Mouse (Mus musculus) cerebellum, adult 9-11 months (tissue): ENCODE data around the gene Gm20696.

Experiments used
- DNase-seq: peaks from one replicate; pipeline ENCODE4 v3.0.0; 2022

The Gm20696 gene

GRCm38 (mm10) chr6:99666318-99667171 lies at the start of gene Gm20696, which contains the start of gene Eif4e3:
TSS of gene Gm20696 (minus strand) at chr6:99666797.
TSS of gene Eif4e3 (minus strand) at chr6:99666771.
- peak; percentile 95 for DNase-seq

DNA sequence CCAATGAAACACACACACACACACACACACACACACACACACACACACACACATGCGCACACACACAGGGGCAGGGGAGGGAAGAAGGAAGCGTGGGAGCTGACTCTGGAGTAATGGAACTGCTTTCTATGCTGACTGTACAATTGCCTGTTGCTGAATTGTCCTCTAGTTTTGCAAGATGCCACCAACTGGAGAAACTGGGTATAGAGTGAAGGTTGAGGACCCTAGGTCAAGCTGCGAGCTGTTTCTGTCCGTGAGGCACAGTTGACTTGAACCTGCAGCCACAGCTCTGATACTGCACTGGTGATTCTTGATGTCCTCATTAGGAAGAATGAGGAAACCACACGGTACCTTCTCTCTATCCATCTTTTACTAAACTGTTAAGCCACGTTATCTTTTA lies 49.3 kb upstream of the Gm20696 start:
- no peak for DNase-seq

DNA sequence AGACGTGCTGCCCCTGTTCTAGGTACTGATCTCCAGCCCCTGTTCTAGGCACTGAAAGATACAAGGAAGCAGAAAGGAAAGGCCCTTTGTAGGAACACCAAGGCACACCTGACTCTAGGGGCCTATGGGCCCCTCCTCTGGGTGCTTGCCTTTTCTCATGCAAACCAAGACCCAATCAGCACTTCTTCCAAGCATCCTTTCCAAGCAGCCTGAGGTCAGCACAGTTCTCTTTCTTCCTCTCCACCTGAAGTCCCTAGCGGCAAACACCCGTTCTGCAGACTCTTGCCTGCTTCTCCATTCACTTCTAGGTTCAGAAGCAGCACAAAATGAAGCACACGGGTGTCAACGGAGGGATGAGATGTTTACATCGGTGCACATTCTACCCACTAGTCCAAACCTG lies 48.6 kb upstream of the Gm20696 start:
- DNase-seq: no peak

DNA sequence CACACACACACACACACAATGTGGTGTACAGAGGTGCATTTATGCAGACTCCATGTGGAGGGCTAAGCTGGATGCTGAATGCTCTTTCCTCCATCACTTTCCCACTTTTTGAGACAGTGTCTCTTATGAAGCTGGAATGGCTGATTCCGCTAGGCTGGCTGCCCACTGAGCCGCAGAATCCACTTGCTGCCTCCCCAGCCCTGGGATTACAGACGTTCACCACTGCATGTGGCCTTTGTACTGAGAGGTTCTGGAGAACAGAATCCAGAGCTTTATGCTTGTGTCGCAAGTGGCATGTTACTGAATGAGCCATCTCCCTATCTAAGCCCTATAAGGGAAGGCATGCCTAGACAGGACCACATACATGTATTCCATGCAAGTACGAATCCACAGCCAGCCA lies 46.7 kb upstream of the Gm20696 start:
- no peak for DNase-seq

DNA sequence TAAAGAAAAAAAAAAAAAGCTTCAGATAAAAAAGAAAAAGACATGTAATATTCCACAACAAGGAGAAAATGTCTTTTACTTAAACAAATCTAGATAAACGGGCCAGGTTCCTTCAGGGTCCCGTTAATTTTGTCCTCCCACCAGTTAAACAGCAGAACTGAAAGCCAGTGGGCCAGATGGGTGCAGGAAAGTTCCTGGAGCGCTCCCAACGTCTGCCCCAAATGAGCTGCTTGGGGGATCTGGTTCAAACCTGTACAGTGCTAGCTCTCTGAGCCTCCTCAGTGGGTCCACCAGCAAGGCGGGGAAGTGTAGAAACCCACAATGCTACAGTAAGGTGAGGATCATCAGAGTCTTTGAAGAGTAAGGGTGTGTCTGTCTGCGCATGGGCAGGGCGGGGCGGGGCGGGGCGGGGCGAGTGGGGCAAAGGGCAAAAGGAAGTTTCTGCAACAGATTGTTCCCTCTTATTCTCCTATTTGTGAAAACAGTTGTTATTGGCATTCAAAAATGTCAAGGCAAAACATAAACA lies 45.0 kb upstream of the Gm20696 start:
- DNase-seq: no peak

DNA sequence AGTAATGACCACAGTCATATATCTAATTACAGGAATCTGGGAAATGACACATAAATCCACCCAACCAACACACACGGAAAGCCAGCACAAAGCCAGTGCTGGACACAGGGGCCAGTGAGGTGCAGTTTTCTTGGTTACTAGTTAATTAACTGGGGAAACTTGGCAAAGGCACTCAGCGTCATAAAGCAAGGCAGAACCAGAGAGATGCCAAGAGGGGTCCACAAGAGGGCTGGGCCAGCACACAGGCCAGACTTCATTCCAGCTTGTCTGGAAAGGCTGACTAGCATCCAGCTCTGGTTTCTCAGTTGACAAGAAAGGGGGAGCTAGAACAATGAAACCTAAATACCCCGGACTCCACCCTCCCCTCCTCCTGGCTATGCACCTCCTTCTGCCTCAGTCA lies 33.9 kb upstream of the Gm20696 start:
- DNase-seq: no peak

GRCm38 (mm10) chr6:99692916-99693841 lies 26.6 kb upstream of the Gm20696 start:
- DNase-seq: peak; percentile 73

GRCm38 (mm10) chr6:99692206-99692915 lies 25.8 kb upstream of the Gm20696 start, which contains the start of gene Gpr27:
TSS of gene Gpr27 (plus strand) at chr6:99692679.
- DNase-seq: peak; percentile 54

GRCm38 (mm10) chr6:99691666-99692205 lies 25.1 kb upstream of the Gm20696 start:
- DNase-seq: no peak

- DNase-seq: no peak
These were observed 21.9 kb upstream of the Gm20696 start for GRCm38 (mm10) chr6:99688513-99688912.

- no peak for DNase-seq
These were observed 18.3 kb upstream of the Gm20696 start for GRCm38 (mm10) chr6:99684899-99685298.

DNA sequence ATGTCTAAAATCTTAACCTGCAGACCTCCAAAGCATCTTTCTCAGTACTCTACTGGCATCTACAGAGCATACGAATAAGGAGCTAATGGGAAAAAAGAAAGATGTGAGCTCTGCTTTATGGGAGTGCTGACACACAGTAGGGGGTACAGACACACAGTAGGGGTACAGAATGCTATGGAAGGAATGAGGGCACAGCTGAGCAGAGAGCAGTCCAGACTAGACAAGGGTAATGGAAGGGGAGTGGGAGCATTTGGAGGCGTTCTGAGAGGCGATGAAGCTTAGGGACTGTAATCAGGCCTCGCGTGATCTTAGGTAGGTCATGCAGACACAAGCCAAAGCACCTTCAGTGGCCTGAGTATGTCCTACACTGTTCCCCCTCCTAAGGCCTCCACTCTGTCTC lies 17.4 kb upstream of the Gm20696 start:
- no peak for DNase-seq

DNA sequence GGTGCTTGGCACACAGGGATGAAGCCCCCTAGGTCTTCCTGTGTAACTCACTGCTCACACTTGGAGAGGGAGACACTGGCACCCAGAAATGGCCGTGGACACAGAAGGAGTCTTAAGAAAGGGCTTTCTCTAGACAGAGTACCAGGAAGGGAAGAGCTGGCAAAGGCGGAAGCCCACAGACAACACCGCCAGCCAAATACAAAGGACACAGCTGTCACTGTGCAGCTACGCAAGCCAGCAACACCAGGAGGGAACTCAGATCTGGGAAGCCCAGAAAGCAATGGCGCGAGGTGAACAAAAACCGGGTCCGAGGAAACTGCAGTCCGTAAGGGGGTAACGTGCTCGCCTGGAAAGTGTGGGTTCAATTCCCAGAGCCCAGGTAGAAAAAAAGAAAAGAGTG lies 11.5 kb upstream of the Gm20696 start:
- no peak for DNase-seq

DNA sequence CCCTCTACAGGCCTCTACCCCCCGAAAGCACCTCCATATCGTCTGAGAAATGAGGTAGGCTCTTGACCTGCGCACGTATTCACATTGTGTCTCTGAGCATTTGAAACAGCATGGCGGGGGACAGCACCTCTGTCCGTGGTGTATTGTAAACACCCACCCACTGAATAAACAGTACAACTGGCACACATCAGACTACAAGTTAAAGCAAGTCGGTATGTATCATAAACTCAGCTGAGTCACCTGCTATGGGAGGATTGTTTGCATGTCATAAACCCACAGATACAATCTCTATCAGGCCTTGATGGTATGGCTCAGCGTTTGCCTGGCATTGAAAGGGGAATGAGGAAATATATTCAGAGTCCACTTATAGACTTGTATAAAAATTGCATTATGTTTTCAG lies 10.7 kb upstream of the Gm20696 start:
- no peak for DNase-seq

DNA sequence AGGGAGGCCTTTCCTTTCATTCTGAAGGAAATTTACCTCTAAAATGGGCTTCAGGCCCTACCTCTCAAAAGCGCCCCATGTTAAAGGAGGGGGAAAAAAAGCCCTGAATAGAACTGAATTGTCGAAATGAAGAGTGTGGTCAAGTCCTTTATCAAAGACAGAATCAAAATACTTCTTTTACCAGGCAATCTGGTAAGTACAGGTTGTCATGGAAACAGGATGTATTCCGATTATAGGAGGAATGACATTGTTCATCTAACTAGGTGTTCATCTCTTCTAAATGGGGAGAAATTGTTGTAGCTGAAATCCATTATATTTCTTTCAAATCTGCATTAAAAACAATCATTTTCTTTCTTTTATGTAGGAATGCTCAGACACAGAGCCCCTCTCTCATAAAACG lies 7.9 kb upstream of the Gm20696 start:
- no peak for DNase-seq

GRCm38 (mm10) chr6:99671768-99672167 lies 5.2 kb upstream of the Gm20696 start:
- DNase-seq: no peak

DNA sequence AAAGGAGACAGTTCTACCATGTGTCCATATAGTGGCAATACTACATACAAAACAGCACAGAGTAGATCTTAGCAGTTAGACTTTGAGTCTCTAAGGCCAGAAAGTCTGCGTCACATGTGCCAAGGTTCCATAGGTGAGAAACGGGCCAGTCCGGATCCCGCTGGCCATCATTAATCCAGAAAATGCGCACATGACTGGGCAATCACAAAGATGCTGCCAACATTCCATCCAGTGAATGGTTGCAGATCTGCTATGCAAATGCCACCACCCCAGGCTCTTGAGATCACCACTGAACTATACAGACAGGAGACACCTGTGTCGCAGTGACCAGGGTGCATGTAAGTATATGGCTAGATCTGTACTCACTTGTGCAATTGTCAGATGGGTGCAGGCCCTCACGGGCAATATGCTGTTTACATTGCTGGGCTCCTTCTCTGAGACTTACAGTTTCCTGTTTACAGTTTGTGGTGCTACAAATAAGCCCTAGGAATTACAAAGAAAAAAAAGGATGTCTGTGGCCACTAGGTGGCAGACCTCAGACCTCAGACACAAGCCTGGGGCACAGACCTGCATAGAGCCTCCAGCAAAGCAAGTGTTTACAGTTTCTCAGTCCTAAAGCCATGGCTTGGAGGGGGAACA lies 4.0 kb upstream of the Gm20696 start:
- peak; percentile 73 for DNase-seq

GRCm38 (mm10) chr6:99669481-99670325 lies 3.1 kb upstream of the Gm20696 start:
- peak; percentile 41 for DNase-seq

GRCm38 (mm10) chr6:99667290-99667689 lies 693 bp upstream of the Gm20696 start:
- no peak for DNase-seq

GRCm38 (mm10) chr6:99665457-99666317 lies 910 bp downstream of the Gm20696 start:
- no peak for DNase-seq
